Mouse (Mus musculus) heart, postnatal 0 days (tissue): ENCODE measurements around the gene Tspear.
A peak's percentile ranks its signal among the peaks of the same experiment; 100 is the strongest.

Experiments used
- CTCF ChIP-seq: IDR thresholded peaks from 2 replicates; pipeline ENCODE4 v1.5.1; 2016; ENCODE audit warnings: antibody characterized with exemption, control low read depth, low read depth
- EP300 ChIP-seq: IDR thresholded peaks from 2 replicates; pipeline ENCODE4 v1.6.1; 2016; ENCODE audit warnings: antibody characterized with exemption, low read depth

- TF ChIP-seq CTCF (peak; percentile 16), EP300 (no peak)
Observed at GRCm38 (mm10) chr10:77709831-77710230, 23.5 kb downstream of the Tspear start.
